Mouse (Mus musculus): ENCODE results near the gene Lin54.
A peak's percentile ranks its signal among the peaks of the same experiment; 100 is the strongest.

Lin54 gene

GRCm38 (mm10) chr5:100415761-100416590, 84.5 kb downstream of the Lin54 start, which contains the start of gene Sec31a:
Sec31a (minus strand) TSS chr5:100416234.
- peak; percentile 98 for DNase-seq

- DNase-seq = no peak
Measured at GRCm38 (mm10) chr5:100414474-100415196, 85.8 kb downstream of the Lin54 start.

GRCm38 (mm10) chr5:100412886-100413285, 87.6 kb downstream of the Lin54 start:
- no peak for DNase-seq

GRCm38 (mm10) chr5:100410281-100410680, 90.2 kb downstream of the Lin54 start:
- no peak for DNase-seq

DNA sequence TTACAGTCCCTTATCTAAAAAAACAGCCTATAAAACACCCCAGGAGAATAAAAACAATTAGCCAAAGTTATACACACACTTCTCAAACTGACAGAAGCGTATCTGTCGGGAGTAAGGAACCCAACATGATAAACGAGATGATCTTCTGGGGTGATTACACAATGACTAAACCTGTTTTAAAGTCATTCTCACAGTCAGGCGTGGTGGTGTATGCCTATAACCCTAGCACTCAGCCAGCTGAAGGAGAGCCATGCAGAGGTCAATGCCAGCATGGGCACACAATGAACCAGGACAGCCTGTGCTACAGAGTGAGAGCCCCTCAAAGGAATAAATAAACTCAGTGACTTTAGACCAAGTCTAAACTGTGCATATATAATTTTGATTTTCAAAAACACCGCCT, 92.0 kb downstream of the Lin54 start:
- DNase-seq = no peak

GRCm38 (mm10) chr5:100396753-100397152, 103.7 kb downstream of the Lin54 start:
- no peak for DNase-seq

- peak; percentile 12 for DNase-seq
Measured at GRCm38 (mm10) chr5:100393681-100394080, 106.8 kb downstream of the Lin54 start.

DNA sequence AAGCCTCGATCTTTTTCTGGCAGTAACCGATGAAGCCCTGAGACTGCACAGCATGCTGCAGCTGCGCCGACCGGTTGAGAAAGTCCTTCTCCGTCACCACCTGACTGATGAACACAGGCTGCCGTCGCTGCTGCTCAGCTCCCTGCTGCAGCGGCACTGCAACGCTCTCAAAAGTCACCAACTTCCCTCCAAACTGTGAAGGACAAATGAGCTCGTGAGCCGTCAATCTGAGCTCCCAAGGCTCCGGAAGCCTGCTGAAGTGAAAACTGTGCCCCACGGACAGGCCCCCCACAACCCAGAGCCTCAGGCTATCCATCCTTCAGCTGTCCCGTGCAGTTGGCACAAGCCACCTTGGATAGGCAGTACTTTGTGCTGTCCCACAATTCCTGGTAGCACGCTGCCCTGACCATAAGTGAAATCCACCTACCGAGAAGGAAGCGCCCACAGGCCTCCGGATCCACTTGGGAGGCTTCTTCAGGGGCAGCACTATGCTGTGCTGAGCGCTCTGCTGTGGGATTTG, 107.9 kb downstream of the Lin54 start:
- no peak for DNase-seq

Data from lung, postnatal 36 days (tissue).